Comparison of ENCODE assay signal across 23 mouse cellular contexts in genomic region chr14:38340967-38341366, GRCm38 (mm10).
DNase-seq lines count a peak whose midpoint lies in the region; ATAC-seq lines count a peak whose summit lies in the region.
"Had no signal": no experiment of that assay in that cellular context is flagged by ENCODE, and none has a peak within 500 bp of the region (broad histone marks: within the 10 kb centered on the region; RNA-seq: fewer than 3 reads in every experiment).

No protein-coding gene starts in this region.

- no peaks in the 10 kb centered on the region for H3K36me3 ChIP-seq in midbrain, embryonic 14.5 days (ENCODE audit: control insufficient read depth, insufficient read depth, low read length)
- no peaks in the 10 kb centered on the region for H3K36me3 ChIP-seq in midbrain, embryonic 11.5 days (ENCODE audit: control insufficient read depth, insufficient read depth, low read length)
- no peaks in the 10 kb centered on the region for H3K36me3 ChIP-seq in forebrain, embryonic 12.5 days (replicated peaks)
- H3K36me3 ChIP-seq: embryonic facial prominence, embryonic 15.5 days; forebrain, embryonic 10.5 days; forebrain, embryonic 15.5 days; heart, embryonic 13.5 days; hindbrain, embryonic 12.5 days had no signal

- no peaks in the 10 kb centered on the region for H3K4me1 ChIP-seq in midbrain, embryonic 14.5 days (ENCODE audit: control insufficient read depth, insufficient read depth, low read length)
- H3K4me1 ChIP-seq in midbrain, embryonic 11.5 days (ENCODE audit: control insufficient read depth, insufficient read depth, low read length) = no peaks in the 10 kb centered on the region
- no peaks in the 10 kb centered on the region for H3K4me1 ChIP-seq in forebrain, embryonic 12.5 days
- H3K4me1 ChIP-seq: embryonic facial prominence, embryonic 15.5 days; forebrain, embryonic 10.5 days; forebrain, embryonic 15.5 days; heart, embryonic 13.5 days; hindbrain, embryonic 12.5 days had no signal

- no peak overlapping the region for H3K9ac ChIP-seq in midbrain, embryonic 14.5 days (replicated peaks; ENCODE audit: low read length)
- no peak overlapping the region for H3K9ac ChIP-seq in midbrain, embryonic 11.5 days (ENCODE audit: low read length)
- H3K9ac ChIP-seq in forebrain, embryonic 12.5 days = no peak overlapping the region
- H3K9ac ChIP-seq: embryonic facial prominence, embryonic 15.5 days; forebrain, embryonic 15.5 days; heart, embryonic 13.5 days; hindbrain, embryonic 12.5 days had no signal

- DNase-seq in cerebellum, postnatal 14 days = peak; percentile 22 to 41
- DNase-seq in cerebellum, adult 9-10 months = no peak
- peak; percentile 7 for DNase-seq in midbrain, embryonic 14.5 days
- DNase-seq in midbrain, embryonic 11.5 days (ENCODE audit: low spot score, missing footprints) = no peak
- peak; percentile 81 for DNase-seq in Muller cell, postnatal 12 days (ENCODE audit: inconsistent ontology term)
- DNase-seq in retina, postnatal 1 day = peak; percentile 2
- DNase-seq: adrenal gland, adult 2 months; adrenal gland, postnatal 25 days; cerebellum, adult 11 months; cerebellum, adult 8-10 months; embryo, embryonic 11 days; gastrocnemius, postnatal 36 days; heart, adult 11 months; heart, postnatal 36 days had no signal

- no peak overlapping the region for H3K4me2 ChIP-seq in midbrain, embryonic 14.5 days (ENCODE audit: low read length)
- no peak overlapping the region for H3K4me2 ChIP-seq in midbrain, embryonic 11.5 days
- no peak overlapping the region for H3K4me2 ChIP-seq in forebrain, embryonic 12.5 days
- H3K4me2 ChIP-seq: embryonic facial prominence, embryonic 15.5 days; forebrain, embryonic 15.5 days; heart, embryonic 13.5 days; hindbrain, embryonic 12.5 days had no signal

- H3K27ac ChIP-seq in midbrain, embryonic 14.5 days (replicated peaks; ENCODE audit: low read depth, low read length) = no peak overlapping the region
- no peak overlapping the region for H3K27ac ChIP-seq in midbrain, embryonic 11.5 days (ENCODE audit: low read depth, low read length)
- no peak overlapping the region for H3K27ac ChIP-seq in forebrain, embryonic 12.5 days
- H3K27ac ChIP-seq: embryonic facial prominence, embryonic 15.5 days; forebrain, embryonic 10.5 days; forebrain, embryonic 15.5 days; heart, embryonic 13.5 days; hindbrain, embryonic 12.5 days had no signal

- no peak for ATAC-seq in midbrain, embryonic 14.5 days (ENCODE audit: low FRiP score, low TSS enrichment)
- ATAC-seq in midbrain, embryonic 11.5 days (ENCODE audit: low FRiP score) = no peak
- ATAC-seq in forebrain, embryonic 12.5 days (ENCODE audit: low FRiP score) = no peak
- ATAC-seq: forebrain, embryonic 15.5 days; hindbrain, embryonic 16.5 days had no signal

- no peaks in the 10 kb centered on the region for H3K27me3 ChIP-seq in midbrain, embryonic 14.5 days (ENCODE audit: control insufficient read depth, insufficient read depth, low read length)
- no peaks in the 10 kb centered on the region for H3K27me3 ChIP-seq in midbrain, embryonic 11.5 days (ENCODE audit: control insufficient read depth, insufficient read depth, low read length)
- no peaks in the 10 kb centered on the region for H3K27me3 ChIP-seq in forebrain, embryonic 12.5 days
- H3K27me3 ChIP-seq: CH12.LX; embryonic facial prominence, embryonic 15.5 days; forebrain, embryonic 15.5 days; heart, embryonic 13.5 days; hindbrain, embryonic 12.5 days had no signal

- no peaks in the 10 kb centered on the region for H3K9me3 ChIP-seq in midbrain, embryonic 14.5 days (ENCODE audit: control insufficient read depth, low read length)
- H3K9me3 ChIP-seq in midbrain, embryonic 11.5 days (ENCODE audit: control insufficient read depth, low read length) = no peaks in the 10 kb centered on the region
- H3K9me3 ChIP-seq in forebrain, embryonic 12.5 days = no peaks in the 10 kb centered on the region
- H3K9me3 ChIP-seq: embryonic facial prominence, embryonic 15.5 days; forebrain, embryonic 10.5 days; forebrain, embryonic 15.5 days; heart, embryonic 13.5 days; hindbrain, embryonic 12.5 days had no signal

- no peak overlapping the region for H3K4me3 ChIP-seq in midbrain, embryonic 14.5 days (replicated peaks; ENCODE audit: low read depth, low read length)
- H3K4me3 ChIP-seq in midbrain, embryonic 11.5 days (ENCODE audit: low read depth, low read length) = no peak overlapping the region
- H3K4me3 ChIP-seq in forebrain, embryonic 12.5 days (replicated peaks) = no peak overlapping the region
- H3K4me3 ChIP-seq: embryonic facial prominence, embryonic 15.5 days; erythroblast, embryonic 14.5 days; forebrain, embryonic 10.5 days; forebrain, embryonic 15.5 days; heart, embryonic 13.5 days; hindbrain, embryonic 12.5 days had no signal

Comparison
In these comparisons a context has a peak if more than half of its experiments do, and no peak if none do; other contexts are left out.
1. DNase-seq: peak in cerebellum, postnatal 14 days (2 of 2), midbrain, embryonic 14.5 days (single experiment), Muller cell, postnatal 12 days (single experiment) and retina, postnatal 1 day (single experiment); none in cerebellum, adult 9-10 months (single experiment) and midbrain, embryonic 11.5 days (single experiment).